Mouse (Mus musculus) urinary bladder, postnatal 36 days (tissue): ENCODE data around the gene Rps27l.
A peak's percentile ranks its signal among the peaks of the same experiment; 100 is the strongest.
"Not testable (repeated sequence)": the region's sequence is repeated elsewhere in the genome, so short reads cannot be mapped to it uniquely, and the experiment has no call there.

Source experiments
- DNase-seq, 2 experiments: peaks; one replicate each; pipeline ENCODE4 v3.0.0; 2022; ENCODE audit warnings: low spot score in 2 of 2, mixed read lengths in 1 of 2

The Rps27l gene

GRCm38 (mm10) chr9:66945647-66946641, at the start of gene Rps27l:
TSS of gene Rps27l (plus strand) at chr9:66946086.
- DNase-seq: peak; percentile 90 to 94

GRCm38 (mm10) chr9:66896951-66897350, 48.9 kb upstream of the Rps27l start:
- no peak for DNase-seq

GRCm38 (mm10) chr9:66897851-66898250, 48.0 kb upstream of the Rps27l start:
- no peak for DNase-seq

GRCm38 (mm10) chr9:66899072-66899471, 46.8 kb upstream of the Rps27l start:
- DNase-seq: no peak

- DNase-seq: no peak
Observed at GRCm38 (mm10) chr9:66899526-66899925, 46.4 kb upstream of the Rps27l start.

- DNase-seq: peak in 1 of 2 experiments; percentile 35
Observed at GRCm38 (mm10) chr9:66905990-66906389, 39.9 kb upstream of the Rps27l start.

- DNase-seq: no peak
Observed at GRCm38 (mm10) chr9:66907126-66907525, 38.8 kb upstream of the Rps27l start.

GRCm38 (mm10) chr9:66907746-66908397, 38.0 kb upstream of the Rps27l start:
- no peak for DNase-seq

- DNase-seq: no peak
Observed at GRCm38 (mm10) chr9:66909922-66910321, 36.0 kb upstream of the Rps27l start.

- no peak for DNase-seq
Observed at GRCm38 (mm10) chr9:66910677-66911076, 35.2 kb upstream of the Rps27l start.

- no peak for DNase-seq
Observed at GRCm38 (mm10) chr9:66912304-66912703, 33.6 kb upstream of the Rps27l start.

GRCm38 (mm10) chr9:66913254-66913934, 32.5 kb upstream of the Rps27l start:
- DNase-seq: not testable (repeated sequence)

GRCm38 (mm10) chr9:66914540-66914939, 31.3 kb upstream of the Rps27l start:
- DNase-seq: no peak

- DNase-seq: no peak
Observed at GRCm38 (mm10) chr9:66915401-66915800, 30.5 kb upstream of the Rps27l start.

GRCm38 (mm10) chr9:66915869-66916785, 29.8 kb upstream of the Rps27l start:
- DNase-seq: no peak

GRCm38 (mm10) chr9:66917216-66917891, 28.5 kb upstream of the Rps27l start:
- no peak for DNase-seq

- no peak for DNase-seq
Observed at GRCm38 (mm10) chr9:66917892-66918255, 28.0 kb upstream of the Rps27l start.

- DNase-seq: peak in 1 of 2 experiments; percentile 26
Observed at GRCm38 (mm10) chr9:66918672-66919330, 27.1 kb upstream of the Rps27l start.

GRCm38 (mm10) chr9:66919382-66919971, 26.4 kb upstream of the Rps27l start, which contains the start of gene Rab8b:
TSS of gene Rab8b (minus strand) at chr9:66919687.
- peak; percentile 90 to 97 for DNase-seq
